Mouse (Mus musculus): ENCODE data around the gene Plod1.

- TF ChIP-seq CTCF (IDR thresholded peaks at IDR 0.05; ENCODE audit: control insufficient read depth, insufficient read depth, insufficient replicate concordance, low read depth, low read length) (no peak), POLR2A (IDR thresholded peaks at IDR 0.05; ENCODE audit: control insufficient read depth, low read depth, low read length) (no peak)
Observed at GRCm38 (mm10) chr4:147897348-147897747, 39.2 kb downstream of the Plod1 start.

Measured in testis, adult 2 months (tissue).